Mouse (Mus musculus): ENCODE data around the gene Nup188.

Gene Nup188

GRCm38 (mm10) chr2:30285004-30285403 lies 1.2 kb upstream of the Nup188 start:
- in situ Hi-C loops (cut with MboI, MseI) = no loop called here

GRCm38 (mm10) chr2:30285416-30286181 lies 598 bp upstream of the Nup188 start:
- in situ Hi-C loops (cut with MboI, MseI) = no loop called here

DNA sequence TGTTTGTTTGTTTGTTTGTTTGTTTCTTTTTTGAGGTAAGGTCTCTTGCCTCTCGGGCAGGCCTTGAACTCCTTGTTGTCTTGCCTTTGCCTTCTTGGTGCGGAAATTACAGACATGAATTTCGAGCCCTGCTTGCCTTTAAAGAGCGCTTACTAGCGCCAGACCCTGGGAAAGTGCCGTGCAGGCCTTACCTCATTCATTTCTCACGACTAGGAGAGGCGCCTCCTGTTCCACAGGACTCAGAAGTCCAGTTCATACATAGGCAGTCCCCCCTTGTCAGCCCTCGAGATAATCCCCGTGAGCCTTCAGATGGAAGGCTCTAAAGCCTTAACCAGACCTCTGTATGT lies 803 bp downstream of the Nup188 start:
- in situ Hi-C loops (cut with MboI, MseI) = no loop called here

DNA sequence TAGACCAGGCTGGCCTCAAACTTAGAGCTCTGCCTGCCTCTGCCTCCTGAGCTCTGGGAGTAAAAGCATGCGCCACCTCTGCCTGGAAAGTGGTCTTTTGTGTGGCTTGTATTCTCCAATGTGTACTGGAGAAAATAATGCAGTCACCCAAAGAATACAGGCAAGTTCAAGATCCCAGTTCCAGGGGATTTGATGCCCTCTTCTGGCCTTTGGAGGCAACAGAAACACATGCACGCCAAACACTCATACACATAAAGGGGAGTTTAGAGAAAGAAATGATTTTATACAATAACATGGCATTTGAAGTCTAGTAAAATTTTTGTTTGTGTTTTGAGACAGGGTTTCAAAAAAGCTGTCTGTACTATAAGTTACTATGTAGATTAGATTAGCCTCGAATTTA lies 13.3 kb downstream of the Nup188 start:
- in situ Hi-C loops (cut with MboI, MseI) = no loop called here

DNA sequence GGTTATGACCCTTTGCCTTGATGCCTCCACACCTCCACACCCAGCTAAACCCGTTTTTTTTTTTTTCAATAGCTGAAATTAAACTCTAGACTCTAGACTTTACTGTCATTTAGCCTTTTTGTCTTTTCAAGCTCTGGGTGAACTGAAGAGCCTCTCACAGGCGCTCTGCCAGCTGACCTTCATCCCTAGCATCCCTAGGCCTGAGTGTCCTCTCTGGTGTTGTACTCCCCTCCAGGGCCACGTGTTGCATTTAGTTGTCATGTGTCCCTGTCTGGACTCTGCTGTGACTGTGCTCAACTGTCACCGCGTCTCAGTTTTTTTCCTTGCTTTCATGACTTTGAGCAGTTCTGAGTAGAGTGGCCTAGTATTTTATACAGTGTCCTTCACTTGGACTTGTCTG lies 13.8 kb downstream of the Nup188 start:
- in situ Hi-C loops (cut with MboI, MseI) = loop anchor here (25.0 kb wide), 1 partner anchor 1138 kb away; no protein-coding TSS in a partner anchor

DNA sequence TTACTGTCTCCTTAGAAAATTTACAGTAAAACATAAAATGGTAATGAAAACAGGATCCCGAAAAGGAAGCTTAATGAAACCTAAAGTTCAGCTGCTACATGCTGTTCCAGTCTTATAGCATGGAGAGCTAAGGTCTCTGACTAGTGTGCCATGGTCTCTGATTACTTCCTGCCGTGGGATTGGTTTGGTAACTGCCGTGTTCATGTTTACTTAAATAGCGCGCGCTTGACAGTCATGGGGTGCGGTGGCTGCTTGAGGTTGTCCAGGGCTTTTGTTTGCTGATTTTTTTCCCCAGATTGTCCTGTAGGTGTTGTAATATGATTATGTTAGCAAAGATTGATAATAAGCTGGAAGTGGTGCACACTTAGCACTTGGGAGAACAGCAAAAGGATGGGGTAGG lies 19.9 kb downstream of the Nup188 start:
- in situ Hi-C loops (cut with MboI, MseI) = loop anchor here (5.0 to 25.0 kb wide), 2 partner anchors 309 to 1144 kb away; no protein-coding TSS in a partner anchor

DNA sequence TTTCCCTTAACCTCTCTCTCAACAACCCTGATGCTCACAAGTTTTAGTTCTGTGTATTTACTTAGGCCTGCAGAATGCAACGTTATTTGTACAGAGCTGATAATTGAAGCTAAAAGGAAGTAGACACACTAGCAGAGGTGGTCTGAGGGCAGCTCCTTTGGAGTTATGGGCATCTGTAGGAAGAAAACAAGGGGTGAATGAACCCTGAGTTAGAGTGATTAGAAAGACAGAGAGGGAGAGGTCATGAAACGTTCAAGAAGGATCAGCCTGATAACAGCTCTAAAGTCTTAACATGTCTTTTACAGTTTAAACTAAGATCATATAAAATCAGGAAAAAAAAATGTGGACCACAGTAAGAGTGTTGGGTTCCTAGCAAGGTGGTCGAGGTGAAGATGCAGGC lies 23.2 kb downstream of the Nup188 start:
- in situ Hi-C loops (cut with MboI, MseI) = loop anchor here (5.0 to 25.0 kb wide), 2 partner anchors 312 to 1147 kb away; no protein-coding TSS in a partner anchor

DNA sequence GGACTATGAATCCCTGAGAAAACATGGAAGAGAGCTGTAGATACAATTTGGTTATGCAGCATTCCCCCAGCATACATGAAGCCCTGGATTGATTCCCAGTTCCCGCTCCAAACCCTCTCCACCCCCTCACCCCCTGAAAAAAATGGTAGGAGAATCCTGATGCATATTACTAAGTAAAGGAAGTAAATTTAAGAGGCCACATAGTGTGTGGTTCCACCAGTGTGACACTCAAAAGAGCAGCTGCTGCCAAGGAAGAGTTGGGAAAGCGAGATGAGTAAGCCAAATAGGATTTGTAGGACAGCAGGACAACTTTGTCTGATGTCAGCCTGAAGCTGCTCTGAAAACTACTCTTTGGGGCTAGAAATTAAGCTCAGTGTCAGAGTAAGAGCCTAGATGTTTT lies 25.3 kb downstream of the Nup188 start:
- in situ Hi-C loops (cut with MboI, MseI) = loop anchor here (25.0 kb wide), 1 partner anchor 1149 kb away; no protein-coding TSS in a partner anchor

DNA sequence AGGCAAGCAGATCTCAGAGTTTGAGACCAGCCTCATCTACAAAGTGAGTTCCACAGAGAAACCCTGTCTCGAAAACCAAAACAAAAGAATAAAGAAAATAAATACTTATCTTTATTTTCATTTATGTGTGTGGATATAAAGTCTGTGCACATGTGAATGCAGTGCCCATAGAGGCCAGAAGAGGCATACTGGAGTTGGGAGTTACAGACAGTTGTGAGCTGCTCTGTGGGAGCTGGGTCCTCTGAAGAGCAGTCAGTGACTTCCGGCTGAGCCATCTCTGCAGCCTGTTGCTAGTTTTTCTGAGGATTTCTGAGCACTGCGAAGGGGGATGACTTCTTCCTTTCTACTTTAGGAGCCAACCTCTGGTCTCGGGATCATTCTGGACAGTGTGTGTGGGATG lies 29.9 kb downstream of the Nup188 start:
- in situ Hi-C loops (cut with MboI, MseI) = loop anchor here (25.0 kb wide), 1 partner anchor 1154 kb away; no protein-coding TSS in a partner anchor

GRCm38 (mm10) chr2:30316955-30317354 lies 30.8 kb downstream of the Nup188 start:
- in situ Hi-C loops (cut with MboI, MseI) = loop anchor here (25.0 kb wide), 1 partner anchor 1155 kb away; no protein-coding TSS in a partner anchor

- in situ Hi-C loops (cut with MboI, MseI) = loop anchor here (25.0 kb wide), 1 partner anchor 1157 kb away; no protein-coding TSS in a partner anchor
Measured at GRCm38 (mm10) chr2:30319260-30319659, 33.1 kb downstream of the Nup188 start.

- in situ Hi-C loops (cut with MboI, MseI) = loop anchor here (25.0 kb wide), 1 partner anchor 1161 kb away; no protein-coding TSS in a partner anchor
Measured at GRCm38 (mm10) chr2:30323111-30323510, 36.9 kb downstream of the Nup188 start.

DNA sequence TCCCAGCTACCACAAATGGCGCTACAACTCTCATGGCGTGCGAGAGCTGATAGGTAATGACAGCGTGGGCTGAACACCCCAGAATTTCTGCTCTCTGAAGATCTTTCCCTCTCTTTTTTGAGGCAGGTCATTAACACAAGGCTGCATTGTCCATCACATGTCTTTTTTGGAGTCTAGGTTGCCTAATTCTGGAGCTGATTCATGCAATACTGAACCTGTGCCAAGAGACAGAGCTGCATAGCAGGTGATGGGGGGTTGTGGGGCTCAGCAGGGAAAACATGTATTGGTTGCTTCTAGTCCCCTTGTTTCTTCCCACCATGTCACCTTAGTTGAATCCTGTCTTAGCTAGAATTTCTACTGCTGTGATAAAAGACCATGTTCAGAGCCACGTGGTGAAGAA lies 39.1 kb downstream of the Nup188 start:
- in situ Hi-C loops (cut with MboI, MseI) = no loop called here

- in situ Hi-C loops (cut with MboI, MseI) = no loop called here
Measured at GRCm38 (mm10) chr2:30327276-30327675, 41.1 kb downstream of the Nup188 start.

DNA sequence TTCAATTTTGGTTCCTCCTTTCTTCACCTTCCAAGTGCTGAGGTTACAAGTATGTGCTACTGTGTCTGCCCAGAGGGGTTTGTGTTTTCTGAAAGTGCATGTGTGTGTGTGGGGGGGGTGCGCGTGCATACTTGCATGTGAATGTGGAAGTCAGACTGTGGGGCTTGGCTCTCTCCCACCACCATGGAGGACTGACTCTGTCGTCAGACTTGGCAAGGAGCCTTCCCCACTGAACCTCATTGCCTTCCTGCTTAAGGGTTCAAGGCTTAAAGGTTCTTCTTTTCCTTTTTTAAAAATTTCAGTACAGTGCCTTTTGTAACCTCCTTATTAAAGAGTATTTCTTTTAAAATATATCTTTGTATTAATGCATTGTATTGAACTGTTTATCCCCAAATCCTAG lies 42.6 kb downstream of the Nup188 start:
- in situ Hi-C loops (cut with MboI, MseI) = no loop called here

DNA sequence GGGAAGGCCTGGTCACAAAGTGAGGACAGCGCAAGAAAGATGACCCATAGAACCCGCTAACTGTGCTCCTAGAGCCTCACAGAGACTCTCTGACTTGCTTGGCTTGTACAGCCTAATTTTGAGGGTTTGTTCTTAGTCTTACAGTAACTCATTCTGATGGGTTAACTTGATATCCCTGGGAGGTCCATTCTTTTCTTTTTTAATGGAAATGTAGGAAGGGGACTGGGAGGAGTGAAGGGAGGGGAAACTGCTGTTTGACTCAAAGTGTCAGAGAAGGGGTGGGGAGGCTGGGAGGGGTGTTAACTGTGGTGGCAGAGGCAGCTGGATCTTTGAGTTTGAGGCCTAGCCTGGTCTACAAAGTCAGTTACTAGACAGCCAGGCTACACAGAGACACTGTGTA lies 49.1 kb downstream of the Nup188 start:
- in situ Hi-C loops (cut with MboI, MseI) = no loop called here

DNA sequence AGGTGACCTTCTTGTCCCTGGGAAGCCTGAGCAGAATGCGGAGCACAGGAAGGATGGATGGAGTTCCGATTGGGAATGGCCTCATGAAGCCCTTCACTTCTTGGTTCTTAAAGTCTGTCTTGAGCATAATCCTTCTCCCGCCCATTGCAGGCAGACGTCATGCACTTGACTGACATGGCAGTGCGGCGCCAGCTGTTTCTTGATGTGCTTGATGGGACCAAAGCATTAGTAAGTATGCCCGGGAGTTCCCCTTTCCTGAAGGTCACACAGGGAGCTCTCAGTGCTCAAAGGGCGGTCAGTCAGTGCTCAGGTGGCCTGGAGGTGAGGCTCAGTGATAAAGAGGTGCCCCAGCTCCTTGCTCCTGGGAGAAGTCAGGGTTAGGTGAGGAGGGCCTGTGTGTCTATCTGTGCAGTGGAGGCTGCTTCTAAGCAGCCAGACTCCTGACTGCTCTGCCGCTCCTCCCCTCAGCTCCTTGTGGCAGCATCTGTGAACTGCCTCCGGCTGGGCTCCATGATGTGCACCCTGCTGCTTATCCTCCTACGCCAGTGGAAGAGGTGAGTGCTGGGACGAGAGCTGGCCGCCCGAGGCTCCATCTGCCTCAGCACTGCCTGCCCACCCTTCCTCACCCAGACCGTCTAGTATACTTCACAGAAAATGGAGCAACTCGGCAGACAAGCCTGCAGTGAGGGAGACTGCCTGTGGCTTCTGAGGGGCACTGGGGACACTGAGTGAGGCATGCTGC lies 50.1 kb downstream of the Nup188 start:
- in situ Hi-C loops (cut with MboI, MseI) = no loop called here

DNA sequence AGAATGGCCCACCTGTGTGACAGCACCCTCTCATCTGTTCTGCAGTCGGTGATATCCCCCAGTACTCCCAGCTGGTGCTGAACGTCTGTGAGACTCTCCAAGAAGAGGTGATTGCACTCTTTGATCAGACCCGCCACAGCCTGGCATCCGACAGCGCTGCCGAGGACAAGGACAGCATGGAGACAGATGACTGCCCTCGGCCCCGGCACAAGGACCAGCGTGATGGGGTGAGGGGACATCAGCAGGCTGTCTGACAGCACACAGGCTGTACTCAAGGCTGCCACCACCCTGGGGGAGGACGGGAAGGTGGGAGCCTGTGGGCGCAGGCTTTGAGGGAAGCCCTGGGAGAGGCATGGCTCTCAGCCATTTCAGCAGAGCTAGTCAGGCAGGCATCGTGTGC lies 51.0 kb downstream of the Nup188 start:
- in situ Hi-C loops (cut with MboI, MseI) = no loop called here

- in situ Hi-C loops (cut with MboI, MseI) = no loop called here
Measured at GRCm38 (mm10) chr2:30342061-30342460, 55.9 kb downstream of the Nup188 start.

- in situ Hi-C loops (cut with MboI, MseI) = no loop called here
Measured at GRCm38 (mm10) chr2:30342544-30342943, 56.3 kb downstream of the Nup188 start.

- in situ Hi-C loops (cut with MboI, MseI) = no loop called here
Measured at GRCm38 (mm10) chr2:30343601-30344137, 57.5 kb downstream of the Nup188 start.

- in situ Hi-C loops (cut with MboI, MseI) = no loop called here
Measured at GRCm38 (mm10) chr2:30345971-30346676, 59.9 kb downstream of the Nup188 start.

Data from regulatory T cell (primary cell).